Mouse (Mus musculus) forebrain, embryonic 11.5 days (tissue): ENCODE results near the gene Zeb2. TPM values are rescaled to one million over a fixed set of nuclear protein-coding genes. Genes with fewer than 3 reads are reported as not detected.

Experiments used
- ATAC-seq: fragments of 200-750 bp; cut with Nextera tagmentation; replicated peaks from 2 replicates; pipeline ENCODE4 v1.8.0; 2017; ENCODE audit warnings: moderate TSS enrichment; ENCODE audit not compliant: low FRiP score
- DNase-seq: peaks from one replicate; pipeline ENCODE4 v3.0.0-alpha.2; 2017; ENCODE audit warnings: low spot score
- H3K27ac ChIP-seq: fragments of 300-500 bp; sonication (generic); 2 replicates; pipeline ENCODE4 v1.5.1; 2014; ENCODE audit warnings: low read depth, low read length
- H3K27me3 ChIP-seq: fragments of 300-500 bp; sonication (generic); 2 replicates; pipeline ENCODE4 v1.6.1; 2014; ENCODE audit warnings: mild to moderate bottlenecking, low read length, mixed read lengths; ENCODE audit not compliant: control insufficient read depth, insufficient read depth
- H3K36me3 ChIP-seq: fragments of 300-500 bp; sonication (generic); 2 replicates; pipeline ENCODE4 v1.6.1; 2014; ENCODE audit warnings: mild to moderate bottlenecking, low read length, moderate library complexity, mixed read lengths; ENCODE audit not compliant: control insufficient read depth, insufficient read depth
- H3K4me1 ChIP-seq: fragments of 300-500 bp; sonication (generic); replicated peaks from 2 replicates; pipeline ENCODE4 v1.6.1; 2014; ENCODE audit warnings: low read length, mixed read lengths; ENCODE audit not compliant: control insufficient read depth, insufficient read depth
- H3K4me2 ChIP-seq: fragments of 300-500 bp; sonication (generic); 2 replicates; pipeline ENCODE4 v1.6.1; 2014; ENCODE audit warnings: low read depth, mild to moderate bottlenecking, low read length, moderate library complexity, mixed read lengths; ENCODE audit not compliant: severe bottlenecking
- H3K4me3 ChIP-seq: fragments of 300-500 bp; sonication (generic); 2 replicates; pipeline ENCODE4 v1.5.1; 2014; ENCODE audit warnings: low read depth, low read length
- H3K9ac ChIP-seq: fragments of 300-500 bp; sonication (generic); 2 replicates; pipeline ENCODE4 v1.6.1; 2014; ENCODE audit warnings: low read length
- H3K9me3 ChIP-seq: fragments of 300-500 bp; sonication (generic); 2 replicates; pipeline ENCODE4 v1.6.1; 2016; ENCODE audit warnings: low read length, mixed read lengths; ENCODE audit not compliant: control insufficient read depth
- WGBS: fragments of 180-500 bp; shearing (Covaris S2); extraction: QIAGEN DNeasy Blood & Tissue Kit; methylation state at CpG from one replicate; pipeline ENCODE4 v1.1.7; 2014; 5-methylcytosine and 5-hydroxymethylcytosine counted together
- polyA plus RNA-seq: library from polyadenylated mRNA; unstranded; fragments of >200 nt; fragmentation: Nextera tagmentation; extraction: Ambion mirVana; gene quantifications from 2 replicates; pipeline ENCODE4 v1.2.1, GENCODE M21; 2014

The Zeb2 gene
- polyA plus RNA-seq, 1 experiment from 2014 or later, result 50.0 TPM

- DNase-seq (no peak), ATAC-seq (no peak)
- Histone ChIP-seq H3K36me3 (no peaks in the 10 kb centered on the region), H3K9ac (no peak overlapping the region), H3K9me3 (no peaks in the 10 kb centered on the region), H3K4me2 (no peak overlapping the region), H3K4me1 (peaks cover 3% of the 10 kb centered on the region; the same call in 1 of the 2 replicates), H3K27me3 (no peaks in the 10 kb centered on the region), H3K27ac (no peak overlapping the region), H3K4me3 (no peak overlapping the region)
- 77% methylated on average over 4 of the region's 4 CpGs for WGBS
Observed at GRCm38 (mm10) chr2:45052587-45052986, 64.6 kb downstream of the Zeb2 start.

- Histone ChIP-seq H3K4me2 (no peak overlapping the region), H3K4me3 (no peak overlapping the region), H3K9me3 (no peaks in the 10 kb centered on the region), H3K27me3 (no peaks in the 10 kb centered on the region), H3K36me3 (no peaks in the 10 kb centered on the region), H3K4me1 (peaks cover 3% of the 10 kb centered on the region; the same call in 1 of the 2 replicates), H3K9ac (no peak overlapping the region), H3K27ac (no peak overlapping the region)
- no peak for DNase-seq
- no peak for ATAC-seq
- 76% methylated on average over 2 of the region's 2 CpGs for WGBS
Observed at GRCm38 (mm10) chr2:45051321-45051720, 65.9 kb downstream of the Zeb2 start.

GRCm38 (mm10) chr2:45049923-45050322 is 67.3 kb downstream of the Zeb2 start:
- WGBS, result 89% methylated on average over 4 of the region's 4 CpGs
- no peak overlapping the region for H3K4me3 ChIP-seq
- no peak for DNase-seq
- H3K4me2 ChIP-seq, result no peak overlapping the region
- ATAC-seq, result no peak
- H3K36me3 ChIP-seq, result no peaks in the 10 kb centered on the region
- no peak overlapping the region for H3K9ac ChIP-seq
- H3K27ac ChIP-seq, result no peak overlapping the region
- H3K27me3 ChIP-seq, result no peaks in the 10 kb centered on the region
- no peaks in the 10 kb centered on the region; the same call in 1 of the 2 replicates for H3K4me1 ChIP-seq
- H3K9me3 ChIP-seq, result no peaks in the 10 kb centered on the region

GRCm38 (mm10) chr2:45049279-45049678 is 67.9 kb downstream of the Zeb2 start:
- ATAC-seq, result no peak
- WGBS, result 70% methylated on average over 2 of the region's 2 CpGs
- peaks cover 4% of the 10 kb centered on the region; the same call in 1 of the 2 replicates for H3K4me1 ChIP-seq

GRCm38 (mm10) chr2:45040706-45041312 is 76.4 kb downstream of the Zeb2 start:
- ATAC-seq (no peak), DNase-seq (no peak)
- 79% methylated on average over 13 of the region's 13 CpGs for WGBS
- no peaks in the 10 kb centered on the region for H3K36me3 ChIP-seq
- no peak overlapping the region for H3K27ac ChIP-seq
- no peak overlapping the region for H3K4me2 ChIP-seq
- H3K27me3 ChIP-seq, result no peaks in the 10 kb centered on the region
- peaks cover 16% of the 10 kb centered on the region; the same call in 1 of the 2 replicates for H3K4me1 ChIP-seq
- no peak overlapping the region for H3K4me3 ChIP-seq
- H3K9me3 ChIP-seq, result no peaks in the 10 kb centered on the region
- H3K9ac ChIP-seq, result no peak overlapping the region

More at GRCm38 (mm10) chr2:45049279-45049678, 67.9 kb downstream of the Zeb2 start:
- no peaks in the 10 kb centered on the region for H3K27me3 ChIP-seq
- H3K4me2 ChIP-seq, result no peak overlapping the region
- H3K27ac ChIP-seq, result no peak overlapping the region
- H3K9me3 ChIP-seq, result no peaks in the 10 kb centered on the region
- no peak overlapping the region for H3K4me3 ChIP-seq
- H3K9ac ChIP-seq, result no peak overlapping the region
- H3K36me3 ChIP-seq, result no peaks in the 10 kb centered on the region
- no peak for DNase-seq

- H3K4me1 ChIP-seq, result peaks cover 15% of the 10 kb centered on the region; the same call in 1 of the 2 replicates
- no peak overlapping the region for H3K4me3 ChIP-seq
Observed at GRCm38 (mm10) chr2:45039503-45039902, 77.7 kb downstream of the Zeb2 start.

GRCm38 (mm10) chr2:45028091-45028638 is 89.0 kb downstream of the Zeb2 start:
- peaks cover 8% of the 10 kb centered on the region for H3K4me1 ChIP-seq
- no peak overlapping the region for H3K27ac ChIP-seq
- H3K27me3 ChIP-seq, result no peaks in the 10 kb centered on the region
- H3K36me3 ChIP-seq, result no peaks in the 10 kb centered on the region
- no peak overlapping the region for H3K4me3 ChIP-seq
- WGBS, result 61% methylated on average over 7 of the region's 7 CpGs
- DNase-seq (no peak), ATAC-seq (no peak)
- no peak overlapping the region for H3K9ac ChIP-seq
- no peaks in the 10 kb centered on the region for H3K9me3 ChIP-seq
- no peak overlapping the region for H3K4me2 ChIP-seq

More at GRCm38 (mm10) chr2:45039503-45039902, 77.7 kb downstream of the Zeb2 start:
- no peak overlapping the region for H3K4me2 ChIP-seq
- H3K27ac ChIP-seq, result no peak overlapping the region
- DNase-seq (no peak), ATAC-seq (no peak)
- no peaks in the 10 kb centered on the region for H3K27me3 ChIP-seq
- H3K36me3 ChIP-seq, result no peaks in the 10 kb centered on the region
- no peaks in the 10 kb centered on the region for H3K9me3 ChIP-seq
- H3K9ac ChIP-seq, result no peak overlapping the region

- Histone ChIP-seq H3K4me3 (no peak overlapping the region), H3K36me3 (no peaks in the 10 kb centered on the region), H3K4me2 (no peak overlapping the region), H3K4me1 (0 out of 2 replicates have a peak, but pooled peaks cover 2% of the 10 kb centered on the region), H3K27me3 (no peaks in the 10 kb centered on the region), H3K27ac (no peak overlapping the region), H3K9ac (no peak overlapping the region), H3K9me3 (no peaks in the 10 kb centered on the region)
- no peak for ATAC-seq
- WGBS, result 64% methylated on average over 5 of the region's 5 CpGs
- no peak for DNase-seq
Observed at GRCm38 (mm10) chr2:45017186-45017800, 99.9 kb downstream of the Zeb2 start.
